Mouse (Mus musculus) ES-Bruce4 (cell line): Measurements from ENCODE around the gene Pitpnc1.

Experiments
- EP300 ChIP-seq: IDR thresholded peaks from 2 replicates; pipeline ENCODE4 v1.6.1; 2011; ENCODE audit warnings: low read depth, low read length; ENCODE audit not compliant: insufficient read depth
- POLR2A ChIP-seq: IDR thresholded peaks from one replicate; pipeline ENCODE4 v1.8.1; 2011; ENCODE audit warnings: low read length; ENCODE audit not compliant: insufficient read depth

DNA sequence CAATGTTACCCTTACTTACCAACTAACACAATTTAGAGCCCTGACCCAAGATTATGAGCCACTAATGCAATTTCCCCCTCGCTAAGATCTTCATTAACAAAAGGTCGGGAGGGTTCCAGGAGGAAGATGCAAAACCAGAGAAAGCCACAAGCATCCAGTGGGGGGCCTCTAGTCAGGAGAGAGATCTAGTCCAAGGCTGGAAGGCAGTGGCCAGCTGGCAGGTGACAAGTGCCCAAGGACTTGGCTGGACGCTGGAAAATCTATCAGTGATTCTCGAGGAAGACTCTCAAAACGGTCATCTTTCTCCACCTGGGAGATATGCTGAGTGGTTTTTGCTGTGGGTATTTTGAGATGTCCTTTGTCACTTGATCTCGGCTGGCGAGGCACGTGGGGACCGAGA lies 196.3 kb downstream of the Pitpnc1 start:
- TF ChIP-seq POLR2A, result no peak
- TF ChIP-seq EP300, result no peak
